Mouse (Mus musculus) MEL (cell line): ENCODE data around the gene Slc35b2. TPM values are rescaled to one million over a fixed set of nuclear protein-coding genes. Genes with fewer than 3 reads are reported as not detected.

Experiments used
- DNase-seq: peaks from one replicate; pipeline ENCODE4 v3.0.0; 2011; ENCODE audit warnings: low read depth, low spot score
- H3K27ac ChIP-seq: 2 replicates; pipeline ENCODE4 v1.5.1; 2012; ENCODE audit warnings: low read depth, mild to moderate bottlenecking, control low read depth, low read length, moderate library complexity; ENCODE audit not compliant: control insufficient read depth
- H3K27me3 ChIP-seq, 2 experiments: fragments of 150-350 bp in 1 of 2; sonication (generic) in 1 of 2; 2 replicates each; pipeline ENCODE4 v1.6.1; 2012; ENCODE audit warnings: low read length in 2 of 2, mild to moderate bottlenecking in 2 of 2, improper control_type of control experiment in 1 of 2, moderate library complexity in 1 of 2; ENCODE audit not compliant: insufficient read depth in 2 of 2, control insufficient read depth in 1 of 2
- H3K36me3 ChIP-seq, 2 experiments: 2 replicates each; pipeline ENCODE4 v1.6.1; 2012 to 2014; ENCODE audit warnings: low read length in 2 of 2, improper control_type of control experiment in 1 of 2, inconsistent platforms in 1 of 2, mild to moderate bottlenecking in 1 of 2; ENCODE audit not compliant: insufficient read depth in 2 of 2, control insufficient read depth in 1 of 2
- H3K4me1 ChIP-seq, 2 experiments: fragments of 150-350 bp in 1 of 2; sonication (generic) in 1 of 2; 2 replicates each; pipeline ENCODE4 v1.6.1; 2012; ENCODE audit warnings: low read length in 2 of 2, improper control_type of control experiment in 1 of 2, mild to moderate bottlenecking in 1 of 2; ENCODE audit not compliant: insufficient read depth in 2 of 2, control insufficient read depth in 1 of 2
- H3K4me3 ChIP-seq, 2 experiments: fragments of 150-350 bp in 1 of 2; sonication (generic) in 1 of 2; 2 replicates each; pipeline ENCODE4 v1.5.1; 2012; ENCODE audit warnings: low read depth in 2 of 2, low read length in 2 of 2, mild to moderate bottlenecking in 2 of 2, moderate library complexity in 2 of 2, control low read depth in 1 of 2, improper control_type of control experiment in 1 of 2; ENCODE audit not compliant: control insufficient read depth in 1 of 2, insufficient read depth in 1 of 2
- H3K79me2 ChIP-seq: 2 replicates; pipeline ENCODE4 v1.6.1; 2012; ENCODE audit warnings: mild to moderate bottlenecking, low read length, moderate library complexity; ENCODE audit not compliant: control insufficient read depth, poor library complexity, insufficient read depth
- H3K9ac ChIP-seq: 2 replicates; pipeline ENCODE4 v1.6.1; 2012; ENCODE audit warnings: low read depth, mild to moderate bottlenecking, control low read depth, low read length, moderate library complexity; ENCODE audit not compliant: control insufficient read depth, poor library complexity, severe bottlenecking
- H3K9me3 ChIP-seq: fragments of 150-350 bp; sonication (generic); replicated peaks from 2 replicates; pipeline ENCODE4 v1.6.1; 2012; ENCODE audit warnings: mild to moderate bottlenecking, low read length, improper control_type of control experiment, moderate library complexity; ENCODE audit not compliant: insufficient read depth
- CHD1 ChIP-seq: IDR thresholded peaks from 2 replicates; pipeline ENCODE4 v1.6.1; 2012; ENCODE audit warnings: low read depth, mild to moderate bottlenecking, inconsistent platforms, low read length, improper control_type of control experiment
- CHD2 ChIP-seq: IDR thresholded peaks from 2 replicates; pipeline ENCODE4 v1.6.1; 2011; ENCODE audit warnings: low read length, improper control_type of control experiment
- CTCF ChIP-seq, 3 experiments: IDR thresholded peaks in 2 of 3; conservative IDR thresholded peaks in 1 of 3; 2 replicates each; pipeline ENCODE4 v1.5.1; 2011 to 2012; ENCODE audit warnings: low read length in 3 of 3, low read depth in 2 of 3, mild to moderate bottlenecking in 2 of 3, improper control_type of control experiment in 1 of 3, inconsistent platforms in 1 of 3, mixed read lengths in 1 of 3, moderate library complexity in 1 of 3; ENCODE audit not compliant: control insufficient read depth in 1 of 3, insufficient read depth in 1 of 3, poor library complexity in 1 of 3, severe bottlenecking in 1 of 3
- EP300 ChIP-seq, 2 experiments: IDR thresholded peaks; 2 replicates each; pipeline ENCODE4 v1.6.1; 2011; ENCODE audit warnings: improper control_type of control experiment in 2 of 2, low read length in 2 of 2, low read depth in 1 of 2, mild to moderate bottlenecking in 1 of 2
- ETS1 ChIP-seq: IDR thresholded peaks from 2 replicates; pipeline ENCODE4 v1.6.1; 2012; ENCODE audit warnings: low read depth, mild to moderate bottlenecking, inconsistent platforms, low read length, improper control_type of control experiment, moderate library complexity
- HCFC1 ChIP-seq: IDR thresholded peaks from 2 replicates; pipeline ENCODE4 v1.6.1; 2012; ENCODE audit warnings: low read depth, mild to moderate bottlenecking, inconsistent platforms, low read length, improper control_type of control experiment, moderate library complexity
- MEF2A ChIP-seq: IDR thresholded peaks from 2 replicates; pipeline ENCODE4 v1.6.1; 2014; ENCODE audit warnings: low read depth, mild to moderate bottlenecking, inconsistent platforms, low read length, improper control_type of control experiment; ENCODE audit not compliant: poor library complexity, insufficient replicate concordance, severe bottlenecking; ENCODE audit errors: extremely low read depth
- SIN3A ChIP-seq: IDR thresholded peaks from 2 replicates; pipeline ENCODE4 v1.6.1; 2012; ENCODE audit warnings: low read length, improper control_type of control experiment, inconsistent platforms
- SMC3 ChIP-seq: IDR thresholded peaks from 2 replicates; pipeline ENCODE4 v1.6.1; 2011; ENCODE audit warnings: low read depth, low read length, improper control_type of control experiment
- ZKSCAN1 ChIP-seq: IDR thresholded peaks from 2 replicates; pipeline ENCODE4 v1.6.1; 2012; ENCODE audit warnings: low read depth, mild to moderate bottlenecking, inconsistent platforms, low read length, improper control_type of control experiment, moderate library complexity
- polyA plus RNA-seq, 2 experiments: library from polyadenylated mRNA; stranded (reverse) in 1 of 2; unstranded in 1 of 2; fragments of >175 nt in 1 of 2; fragments of >200 nt in 1 of 2; gene quantifications; 2 replicates each; pipeline versions ENCODE4 v1.2.1 to v1.2.4; 2012; ENCODE audit warnings: low replicate concordance in 2 of 2, low read depth in 1 of 2; ENCODE audit not compliant: insufficient read length in 2 of 2, insufficient read depth in 1 of 2, missing spikeins in 1 of 2
- total RNA-seq: library from RNA; depleted of rRNA; stranded (reverse); fragments of 300-350 nt; gene quantifications from 2 replicates; pipeline ENCODE4 v1.2.3, GENCODE M21; 2012; rRNA removed

Gene Slc35b2
- total and polyA plus RNA-seq, 3 experiments = 81.7 to 111 TPM; not detected in 1

DNA sequence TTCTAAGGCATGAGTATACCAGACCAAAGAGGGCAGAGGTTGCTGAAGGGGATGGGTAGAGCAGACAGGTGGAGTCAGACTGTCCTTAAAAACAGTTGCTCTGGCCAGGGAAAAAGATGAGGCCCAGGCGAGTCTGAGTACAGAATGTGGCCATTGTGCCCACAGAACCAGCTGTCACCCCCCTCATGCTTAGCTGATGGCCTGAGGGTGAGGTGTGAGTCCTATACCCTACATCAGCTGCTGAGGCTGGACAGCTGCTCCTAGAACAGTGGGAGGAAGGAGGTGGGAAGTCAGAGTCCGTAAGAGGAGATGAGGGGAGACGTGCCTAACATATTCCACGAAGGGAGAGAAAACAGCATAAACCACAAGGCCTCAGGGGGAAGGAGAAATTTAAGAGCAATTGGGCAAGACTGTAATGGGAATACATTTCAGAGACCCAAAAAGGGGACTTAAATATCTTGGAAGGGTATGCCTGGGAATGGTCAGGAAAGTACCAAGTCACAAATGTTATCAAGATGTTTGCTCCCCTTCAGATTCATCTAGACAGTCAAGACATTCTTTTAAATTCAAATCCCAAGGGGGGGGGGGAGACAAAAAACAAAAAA is 52.5 kb downstream of the Slc35b2 start:
- H3K36me3 ChIP-seq = peaks cover 0 to 19% of the 10 kb centered on the region in 2 experiments; a peak in 2 of 4 replicates
- H3K9me3 ChIP-seq = no peaks in the 10 kb centered on the region
- H3K4me3 ChIP-seq = no peak overlapping the region
- no peak overlapping the region for H3K9ac ChIP-seq
- no peak for TF ChIP-seq SMC3
- TF ChIP-seq SIN3A = no peak
- no peak for TF ChIP-seq CHD1
- H3K4me1 ChIP-seq = peaks cover 10 to 18% of the 10 kb centered on the region in 2 experiments
- H3K27me3 ChIP-seq = no peaks in the 10 kb centered on the region
- no peaks in the 10 kb centered on the region for H3K79me2 ChIP-seq
- H3K27ac ChIP-seq = no peak overlapping the region
- no peak for DNase-seq

DNA sequence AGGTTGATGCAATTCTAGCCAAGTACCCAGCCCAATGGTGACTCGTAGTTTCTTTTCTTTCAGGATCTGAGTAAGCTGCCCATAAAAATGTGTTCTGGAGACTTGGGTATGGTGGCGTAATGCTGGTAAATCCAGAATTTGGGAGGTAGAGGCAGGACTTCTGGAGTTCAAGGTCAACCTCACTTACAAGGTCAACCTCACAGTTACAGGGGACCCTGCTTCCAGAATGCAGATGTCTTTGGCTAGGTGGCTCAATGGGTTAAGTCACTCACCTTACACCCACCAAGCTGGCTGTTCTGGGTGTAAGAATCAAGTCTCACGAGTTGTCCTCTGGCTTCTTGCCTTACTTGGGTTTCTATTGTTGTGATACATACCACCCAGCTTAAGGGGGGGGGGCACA is 53.0 kb downstream of the Slc35b2 start:
- H3K27ac ChIP-seq = no peak overlapping the region
- H3K79me2 ChIP-seq = no peaks in the 10 kb centered on the region
- no peak for TF ChIP-seq HCFC1
- TF ChIP-seq CHD2 = no peak
- no peak for TF ChIP-seq CTCF (IDR thresholded peaks at IDR 0.05 in 2 of 3, conservative IDR thresholded peaks at IDR 0.05 in 1 of 3; ENCODE audit: control insufficient read depth in 1 of 3, insufficient read depth in 1 of 3, low read depth in 2 of 3, low read length in 3 of 3, poor library complexity in 1 of 3, severe bottlenecking in 1 of 3)
- TF ChIP-seq EP300 (IDR thresholded peaks at IDR 0.05; ENCODE audit: low read depth in 1 of 2, low read length in 2 of 2) = no peak
- TF ChIP-seq ETS1 = no peak
- TF ChIP-seq ZKSCAN1 = no peak
- no peak for TF ChIP-seq MEF2A
- no peak for DNase-seq
- H3K9me3 ChIP-seq = no peaks in the 10 kb centered on the region
- no peaks in the 10 kb centered on the region for H3K27me3 ChIP-seq
- peaks cover 9 to 19% of the 10 kb centered on the region in 2 experiments for H3K4me1 ChIP-seq
- H3K9ac ChIP-seq = no peak overlapping the region
- H3K4me3 ChIP-seq = no peak overlapping the region
- peaks cover 0 to 16% of the 10 kb centered on the region in 2 experiments; a peak in 2 of 4 replicates for H3K36me3 ChIP-seq

Other genes with a start within 250 kb of the Slc35b2 start
- 63.4 and 69.9 TPM in 2 replicates for gene Cdc5l, start 130.1 kb upstream of the Slc35b2 start, total RNA-seq
- 10 to 100 TPM in 1 of 2 experiments, not detected in 1; 89.0 TPM for gene Cdc5l, start 130.1 kb upstream of the Slc35b2 start, polyA plus RNA-seq
- gene Spats1, start 88.5 kb upstream of the Slc35b2 start, total RNA-seq = 1.4 and 1.5 TPM in 2 replicates
- gene Spats1, start 88.5 kb upstream of the Slc35b2 start, polyA plus RNA-seq = 100 to 1,000 TPM in 1 of 2 experiments, 1 to 10 TPM in 1; 2.5 to 149 TPM
- gene Aars2, start 57.0 kb upstream of the Slc35b2 start, total RNA-seq = 13.6 and 14.4 TPM in 2 replicates
- 10 to 100 TPM; 25.6 to 63.5 TPM for gene Aars2, start 57.0 kb upstream of the Slc35b2 start, polyA plus RNA-seq
- not detected in 2 replicates for gene Tcte1, start 40.4 kb upstream of the Slc35b2 start, total RNA-seq
- not detected for gene Tcte1, start 40.4 kb upstream of the Slc35b2 start, polyA plus RNA-seq
- gene Tmem151b, start 14.2 kb upstream of the Slc35b2 start, total RNA-seq = 0.15 and 0.33 TPM in 2 replicates
- 1 to 10 TPM in 1 of 2 experiments, not detected in 1; 1.1 TPM for gene Tmem151b, start 14.2 kb upstream of the Slc35b2 start, polyA plus RNA-seq
- gene Nfkbie, start 8.2 kb upstream of the Slc35b2 start, total RNA-seq = 2.7 and 3.3 TPM in 2 replicates
- 1 to 10 TPM in 1 of 2 experiments, not detected in 1; 5.7 TPM for gene Nfkbie, start 8.2 kb upstream of the Slc35b2 start, polyA plus RNA-seq
- 1,032 and 1,220 TPM in 2 replicates for gene Hsp90ab1, start 9.4 kb downstream of the Slc35b2 start, total RNA-seq
- over 10,000 TPM in 1 of 2 experiments, 1,000 to 10,000 TPM in 1; 4,130 to 27,726 TPM for gene Hsp90ab1, start 9.4 kb downstream of the Slc35b2 start, polyA plus RNA-seq
- 200 and 238 TPM in 2 replicates for gene Slc29a1, start 35.7 kb downstream of the Slc35b2 start, total RNA-seq
- 100 to 1,000 TPM in 1 of 2 experiments, not detected in 1; 341 TPM for gene Slc29a1, start 35.7 kb downstream of the Slc35b2 start, polyA plus RNA-seq
- not detected in 2 replicates for gene Mymx, start 38.2 kb downstream of the Slc35b2 start, total RNA-seq
- not detected for gene Mymx, start 38.2 kb downstream of the Slc35b2 start, polyA plus RNA-seq
- gene Capn11, start 95.5 kb downstream of the Slc35b2 start, total RNA-seq = not detected in 2 replicates
- under 1 TPM in 1 of 2 experiments, not detected in 1; 0.03 TPM for gene Capn11, start 95.5 kb downstream of the Slc35b2 start, polyA plus RNA-seq
- 66.2 and 68.0 TPM in 2 replicates for gene Mrpl14, start 122.4 kb downstream of the Slc35b2 start, total RNA-seq
- 100 to 1,000 TPM in 1 of 2 experiments, not detected in 1; 159 TPM for gene Mrpl14, start 122.4 kb downstream of the Slc35b2 start, polyA plus RNA-seq
- 12.0 and 12.3 TPM in 2 replicates for gene Tmem63b, start 123.0 kb downstream of the Slc35b2 start, total RNA-seq
- 10 to 100 TPM in 1 of 2 experiments, not detected in 1; 37.9 TPM for gene Tmem63b, start 123.0 kb downstream of the Slc35b2 start, polyA plus RNA-seq
- 0.81 and 2.1 TPM in 2 replicates for gene 1600014C23Rik, start 170.0 kb downstream of the Slc35b2 start, total RNA-seq
- gene 1600014C23Rik, start 170.0 kb downstream of the Slc35b2 start, polyA plus RNA-seq = 1 to 10 TPM in 1 of 2 experiments, not detected in 1; 2.7 TPM